Mouse (Mus musculus) hindbrain, embryonic 13.5 days (tissue): Measurements from ENCODE around the gene Olfr152. TPM values are rescaled to one million over a fixed set of nuclear protein-coding genes. Genes with fewer than 3 reads are reported as not detected.

Experiments
- ATAC-seq: fragments of 200-750 bp; cut with Nextera tagmentation; 2 replicates; pipeline ENCODE4 v1.8.0; 2017; ENCODE audit warnings: moderate TSS enrichment; ENCODE audit not compliant: low FRiP score
- H3K27ac ChIP-seq: fragments of 300-500 bp; sonication (generic); 2 replicates; pipeline ENCODE4 v1.5.1; 2015; ENCODE audit warnings: inconsistent platforms, mild to moderate bottlenecking, moderate library complexity
- H3K27me3 ChIP-seq: fragments of 300-500 bp; sonication (generic); 2 replicates; pipeline ENCODE4 v1.6.1; 2015; ENCODE audit warnings: mild to moderate bottlenecking, inconsistent platforms
- H3K36me3 ChIP-seq: fragments of 300-500 bp; sonication (generic); 2 replicates; pipeline ENCODE4 v1.6.1; 2015; ENCODE audit warnings: mild to moderate bottlenecking, inconsistent platforms
- H3K4me1 ChIP-seq: fragments of 300-500 bp; sonication (generic); replicated peaks from 2 replicates; pipeline ENCODE4 v1.6.1; 2015; ENCODE audit warnings: inconsistent platforms
- H3K4me2 ChIP-seq: fragments of 300-500 bp; sonication (generic); 2 replicates; pipeline ENCODE4 v1.6.1; 2015; ENCODE audit warnings: inconsistent platforms, mild to moderate bottlenecking, moderate library complexity
- H3K4me3 ChIP-seq: fragments of 300-500 bp; sonication (generic); 2 replicates; pipeline ENCODE4 v1.5.1; 2015; ENCODE audit warnings: mild to moderate bottlenecking, inconsistent platforms
- H3K9ac ChIP-seq: fragments of 300-500 bp; sonication (generic); 2 replicates; pipeline ENCODE4 v1.6.1; 2015; ENCODE audit warnings: mild to moderate bottlenecking, inconsistent platforms
- H3K9me3 ChIP-seq: fragments of 300-500 bp; sonication (generic); 2 replicates; pipeline ENCODE4 v1.6.1; 2016; ENCODE audit warnings: inconsistent platforms
- WGBS: fragments of 180-500 bp; shearing (Covaris S2); methylation state at CpG from one replicate; pipeline ENCODE4 v1.1.7; 2015; 5-methylcytosine and 5-hydroxymethylcytosine counted together
- polyA plus RNA-seq: library from polyadenylated mRNA; unstranded; fragments of >200 nt; fragmentation: Nextera tagmentation; extraction: Ambion mirVana; gene quantifications from 2 replicates; pipeline ENCODE4 v1.2.1, GENCODE M21; 2015

Gene Olfr152
- not detected in 2 replicates for polyA plus RNA-seq

- Histone ChIP-seq H3K27me3 (no peaks in the 10 kb centered on the region), H3K9me3 (no peaks in the 10 kb centered on the region), H3K4me1 (no peaks in the 10 kb centered on the region), H3K27ac (no peak within 1 kb of the TSS), H3K4me3 (no peak within 1 kb of the TSS), H3K4me2 (no peak within 1 kb of the TSS), H3K9ac (no peak within 1 kb of the TSS), H3K36me3 (no peaks in the 10 kb centered on the region)
- 83% methylated on average over 4 of the region's 4 CpGs for WGBS
- no peak for ATAC-seq
Observed at GRCm38 (mm10) chr2:87779183-87779582, at the start of gene Olfr152. TSS of gene Olfr152 (plus strand) at chr2:87779483.

GRCm38 (mm10) chr2:87739878-87740277, 39.4 kb upstream of the Olfr152 start, which contains the start of gene Olfr1138:
TSS of gene Olfr1138 (minus strand) at chr2:87739978.
- H3K4me2 ChIP-seq = no peak within 1 kb of the TSS
- no peaks in the 10 kb centered on the region for H3K27me3 ChIP-seq
- H3K4me1 ChIP-seq = no peaks in the 10 kb centered on the region
- no peak within 1 kb of the TSS for H3K27ac ChIP-seq
- no peaks in the 10 kb centered on the region for H3K36me3 ChIP-seq
- ATAC-seq = no peak
- no peaks in the 10 kb centered on the region for H3K9me3 ChIP-seq
- WGBS = 72% methylated on average over 1 of the region's 1 CpGs
- H3K4me3 ChIP-seq = no peak within 1 kb of the TSS
- no peak within 1 kb of the TSS for H3K9ac ChIP-seq

- H3K4me3 ChIP-seq = no peak within 1 kb of the TSS
- no peak for ATAC-seq
- H3K36me3 ChIP-seq = no peaks in the 10 kb centered on the region
- H3K9me3 ChIP-seq = no peaks in the 10 kb centered on the region
- H3K4me2 ChIP-seq = no peak within 1 kb of the TSS
- no peak within 1 kb of the TSS for H3K9ac ChIP-seq
- 70% methylated on average over 3 of the region's 3 CpGs for WGBS
- H3K4me1 ChIP-seq = no peaks in the 10 kb centered on the region
- H3K27me3 ChIP-seq = no peaks in the 10 kb centered on the region
- no peak within 1 kb of the TSS for H3K27ac ChIP-seq
Observed at GRCm38 (mm10) chr2:87743452-87743851, 35.8 kb upstream of the Olfr152 start, which contains the start of gene Olfr1140. TSS of gene Olfr1140 (plus strand) at chr2:87743752.

- Histone ChIP-seq H3K4me1 (no peaks in the 10 kb centered on the region), H3K9me3 (no peaks in the 10 kb centered on the region), H3K4me2 (no peak within 1 kb of the TSS), H3K27ac (no peak within 1 kb of the TSS), H3K4me3 (no peak within 1 kb of the TSS), H3K36me3 (no peaks in the 10 kb centered on the region), H3K27me3 (no peaks in the 10 kb centered on the region), H3K9ac (no peak within 1 kb of the TSS)
- ATAC-seq = no peak
- 83% methylated on average over 1 of the region's 1 CpGs for WGBS
Observed at GRCm38 (mm10) chr2:87753891-87754290, 25.4 kb upstream of the Olfr152 start, which contains the start of gene Olfr1141. TSS of gene Olfr1141 (minus strand) at chr2:87753991.

- Histone ChIP-seq H3K4me2 (no peak overlapping the region), H3K4me3 (no peak overlapping the region), H3K9me3 (no peaks in the 10 kb centered on the region), H3K27ac (no peak overlapping the region), H3K27me3 (no peaks in the 10 kb centered on the region), H3K9ac (no peak overlapping the region), H3K4me1 (no peaks in the 10 kb centered on the region), H3K36me3 (no peaks in the 10 kb centered on the region)
- ATAC-seq = no peak
- WGBS = 61% methylated on average over 1 of the region's 1 CpGs
Observed at GRCm38 (mm10) chr2:87776143-87776542, 3.1 kb upstream of the Olfr152 start.

GRCm38 (mm10) chr2:87800292-87800691, 21.0 kb downstream of the Olfr152 start, which contains the start of gene Olfr1143:
TSS of gene Olfr1143 (plus strand) at chr2:87800592.
- Histone ChIP-seq H3K9me3 (no peaks in the 10 kb centered on the region), H3K9ac (no peak within 1 kb of the TSS), H3K4me1 (no peaks in the 10 kb centered on the region), H3K4me3 (no peak within 1 kb of the TSS), H3K27me3 (no peaks in the 10 kb centered on the region), H3K27ac (no peak within 1 kb of the TSS), H3K36me3 (no peaks in the 10 kb centered on the region), H3K4me2 (no peak within 1 kb of the TSS)
- no peak for ATAC-seq

GRCm38 (mm10) chr2:87809522-87809921, 30.2 kb downstream of the Olfr152 start, which contains the start of gene Olfr1145:
TSS of gene Olfr1145 (plus strand) at chr2:87809822.
- Histone ChIP-seq H3K4me3 (no peak within 1 kb of the TSS), H3K9ac (no peak within 1 kb of the TSS), H3K36me3 (no peaks in the 10 kb centered on the region), H3K4me1 (no peaks in the 10 kb centered on the region), H3K27ac (no peak within 1 kb of the TSS), H3K27me3 (no peaks in the 10 kb centered on the region), H3K9me3 (no peaks in the 10 kb centered on the region), H3K4me2 (no peak within 1 kb of the TSS)
- WGBS = 89% methylated on average over 1 of the region's 1 CpGs
- no peak for ATAC-seq

GRCm38 (mm10) chr2:87830233-87830632, 51.0 kb downstream of the Olfr152 start, which contains the start of gene Olfr1148:
TSS of gene Olfr1148 (plus strand) at chr2:87830533.
- WGBS = 97% methylated on average over 1 of the region's 1 CpGs
- no peak within 1 kb of the TSS for H3K4me3 ChIP-seq
- no peaks in the 10 kb centered on the region for H3K27me3 ChIP-seq
- H3K4me1 ChIP-seq = no peaks in the 10 kb centered on the region
- H3K27ac ChIP-seq = no peak within 1 kb of the TSS
- no peak within 1 kb of the TSS for H3K4me2 ChIP-seq
- ATAC-seq = no peak
- H3K9ac ChIP-seq = no peak within 1 kb of the TSS
- H3K36me3 ChIP-seq = no peaks in the 10 kb centered on the region
- no peaks in the 10 kb centered on the region for H3K9me3 ChIP-seq

Other genes with a start within 250 kb of the Olfr152 start
- gene Olfr153, start 247.7 kb upstream of the Olfr152 start, polyA plus RNA-seq = not detected in 2 replicates
- not detected in 2 replicates for gene Olfr1128, start 233.9 kb upstream of the Olfr152 start, polyA plus RNA-seq
- not detected in 2 replicates for gene Olfr1129, start 205.6 kb upstream of the Olfr152 start, polyA plus RNA-seq
- gene Olfr1130, start 173.3 kb upstream of the Olfr152 start, polyA plus RNA-seq = not detected in 2 replicates
- not detected in 2 replicates for gene Olfr1131, start 152.4 kb upstream of the Olfr152 start, polyA plus RNA-seq
- not detected in 2 replicates for gene Olfr1132, start 141.9 kb upstream of the Olfr152 start, polyA plus RNA-seq
- gene Olfr1133, start 132.1 kb upstream of the Olfr152 start, polyA plus RNA-seq = not detected in 2 replicates
- not detected in 2 replicates for gene Olfr1134, start 121.0 kb upstream of the Olfr152 start, polyA plus RNA-seq
- not detected in 2 replicates for gene Olfr1135, start 105.8 kb upstream of the Olfr152 start, polyA plus RNA-seq
- not detected in 2 replicates for gene Olfr1136, start 85.5 kb upstream of the Olfr152 start, polyA plus RNA-seq
- not detected in 2 replicates for gene Olfr1137, start 66.3 kb upstream of the Olfr152 start, polyA plus RNA-seq
- not detected in 2 replicates for gene Olfr1138, start 39.5 kb upstream of the Olfr152 start, polyA plus RNA-seq
- gene Olfr1140, start 35.7 kb upstream of the Olfr152 start, polyA plus RNA-seq = not detected in 2 replicates
- not detected in 2 replicates for gene Olfr1141, start 25.5 kb upstream of the Olfr152 start, polyA plus RNA-seq
- not detected in 2 replicates for gene Olfr1143, start 21.1 kb downstream of the Olfr152 start, polyA plus RNA-seq
- gene Olfr1145, start 30.3 kb downstream of the Olfr152 start, polyA plus RNA-seq = not detected in 2 replicates
- not detected in 2 replicates for gene Olfr1148, start 51.0 kb downstream of the Olfr152 start, polyA plus RNA-seq
- gene Olfr1150-ps1, start 64.5 kb downstream of the Olfr152 start, polyA plus RNA-seq = not detected in 2 replicates
- not detected in 2 replicates for gene Olfr1151, start 76.4 kb downstream of the Olfr152 start, polyA plus RNA-seq
- gene Olfr1152, start 87.0 kb downstream of the Olfr152 start, polyA plus RNA-seq = not detected in 2 replicates
- not detected in 2 replicates for gene Olfr1153, start 115.5 kb downstream of the Olfr152 start, polyA plus RNA-seq
- not detected in 2 replicates for gene Olfr1154, start 125.7 kb downstream of the Olfr152 start, polyA plus RNA-seq
- gene Olfr1155, start 165.7 kb downstream of the Olfr152 start, polyA plus RNA-seq = not detected in 2 replicates
- not detected in 2 replicates for gene Olfr1156, start 173.6 kb downstream of the Olfr152 start, polyA plus RNA-seq
- gene Olfr1157, start 188.8 kb downstream of the Olfr152 start, polyA plus RNA-seq = not detected in 2 replicates
- gene Olfr74, start 195.2 kb downstream of the Olfr152 start, polyA plus RNA-seq = not detected in 2 replicates
- not detected in 2 replicates for gene Olfr1158, start 210.6 kb downstream of the Olfr152 start, polyA plus RNA-seq
- gene Olfr1160, start 228.8 kb downstream of the Olfr152 start, polyA plus RNA-seq = not detected in 2 replicates
- gene Olfr1161, start 243.3 kb downstream of the Olfr152 start, polyA plus RNA-seq = not detected in 2 replicates